Mouse (Mus musculus) embryonic facial prominence, embryonic 13.5 days (tissue): Measurements from ENCODE around the gene Kcnj2. TPM values are rescaled to one million over a fixed set of nuclear protein-coding genes. Genes with fewer than 3 reads are reported as not detected.

Source experiments
- ATAC-seq: fragments of 200-750 bp; cut with Nextera tagmentation; 2 replicates; pipeline ENCODE4 v1.8.0; 2017; ENCODE audit warnings: low read depth; ENCODE audit not compliant: insufficient number of reproducible peaks, insufficient read depth, low FRiP score, low TSS enrichment
- H3K27ac ChIP-seq: fragments of 300-500 bp; sonication (generic); 2 replicates; pipeline ENCODE4 v1.5.1; 2015; ENCODE audit warnings: moderate library complexity, mild to moderate bottlenecking, inconsistent platforms
- H3K27me3 ChIP-seq: fragments of 300-500 bp; sonication (generic); 2 replicates; pipeline ENCODE4 v1.6.1; 2015; ENCODE audit warnings: mild to moderate bottlenecking, inconsistent platforms
- H3K36me3 ChIP-seq: fragments of 300-500 bp; sonication (generic); 2 replicates; pipeline ENCODE4 v1.6.1; 2015; ENCODE audit warnings: mild to moderate bottlenecking, inconsistent platforms
- H3K4me1 ChIP-seq: fragments of 300-500 bp; sonication (generic); 2 replicates; pipeline ENCODE4 v1.6.1; 2015; ENCODE audit warnings: inconsistent platforms
- H3K4me2 ChIP-seq: fragments of 300-500 bp; sonication (generic); 2 replicates; pipeline ENCODE4 v1.6.1; 2015; ENCODE audit warnings: moderate library complexity, mild to moderate bottlenecking, inconsistent platforms
- H3K4me3 ChIP-seq: fragments of 300-500 bp; sonication (generic); 2 replicates; pipeline ENCODE4 v1.5.1; 2015; ENCODE audit warnings: mild to moderate bottlenecking, inconsistent platforms
- H3K9ac ChIP-seq: fragments of 300-500 bp; sonication (generic); 2 replicates; pipeline ENCODE4 v1.6.1; 2015; ENCODE audit warnings: mild to moderate bottlenecking, inconsistent platforms
- H3K9me3 ChIP-seq: fragments of 300-500 bp; sonication (generic); 2 replicates; pipeline ENCODE4 v1.6.1; 2016; ENCODE audit warnings: inconsistent platforms
- WGBS: fragments of 180-500 bp; shearing (Covaris S2); methylation state at CpG from one replicate; pipeline ENCODE4 v1.1.7; 2015; ENCODE audit warnings: mixed read lengths; 5-methylcytosine and 5-hydroxymethylcytosine counted together
- polyA plus RNA-seq: library from polyadenylated mRNA; unstranded; fragments of >200 nt; fragmentation: Nextera tagmentation; extraction: Ambion mirVana; gene quantifications from 2 replicates; pipeline ENCODE4 v1.2.1, GENCODE M21; 2015

The Kcnj2 gene
- 5.0 and 5.4 TPM in 2 replicates for polyA plus RNA-seq

- H3K36me3 ChIP-seq, result no peaks in the 10 kb centered on the region
- peak; percentile 95 for ATAC-seq
- H3K27ac ChIP-seq, result peak within 1 kb of the TSS; percentile 72
- peak within 1 kb of the TSS; percentile 72 for H3K9ac ChIP-seq
- H3K9me3 ChIP-seq, result no peaks in the 10 kb centered on the region
- peaks cover 22% of the 10 kb centered on the region for H3K4me1 ChIP-seq
- peak within 1 kb of the TSS; percentile 91 for H3K4me2 ChIP-seq
- WGBS, result under 1% methylated on average over 28 of the region's 28 CpGs
- H3K27me3 ChIP-seq, result no peaks in the 10 kb centered on the region
- peak within 1 kb of the TSS; percentile 55 for H3K4me3 ChIP-seq
Measured at GRCm38 (mm10) chr11:111065635-111066298, at the start of gene Kcnj2. Gene Kcnj2, plus strand, starts transcription at chr11:111066164.

- no peak for ATAC-seq
- 89% methylated on average over 3 of the region's 3 CpGs for WGBS
- no peaks in the 10 kb centered on the region for H3K4me1 ChIP-seq
- H3K4me2 ChIP-seq, result no peak overlapping the region
- H3K36me3 ChIP-seq, result no peaks in the 10 kb centered on the region
- no peak overlapping the region for H3K9ac ChIP-seq
- H3K27ac ChIP-seq, result no peak overlapping the region
- H3K4me3 ChIP-seq, result no peak overlapping the region
- no peaks in the 10 kb centered on the region for H3K27me3 ChIP-seq
- H3K9me3 ChIP-seq, result no peaks in the 10 kb centered on the region
Measured at GRCm38 (mm10) chr11:111016206-111016605, 49.8 kb upstream of the Kcnj2 start.

GRCm38 (mm10) chr11:111020211-111020610 lies 45.8 kb upstream of the Kcnj2 start:
- Histone ChIP-seq H3K4me1 (peaks cover 5% of the 10 kb centered on the region; the same call in 1 of the 2 replicates), H3K4me3 (no peak overlapping the region), H3K27me3 (no peaks in the 10 kb centered on the region), H3K4me2 (no peak overlapping the region), H3K9ac (no peak overlapping the region), H3K36me3 (no peaks in the 10 kb centered on the region), H3K9me3 (no peaks in the 10 kb centered on the region), H3K27ac (no peak overlapping the region)
- ATAC-seq, result no peak
- WGBS, result 48% methylated on average over 2 of the region's 2 CpGs

- Histone ChIP-seq H3K27ac (no peak overlapping the region), H3K4me1 (peaks cover 5% of the 10 kb centered on the region; the same call in 1 of the 2 replicates), H3K36me3 (no peaks in the 10 kb centered on the region), H3K4me2 (no peak overlapping the region), H3K9ac (no peak overlapping the region), H3K4me3 (no peak overlapping the region), H3K27me3 (no peaks in the 10 kb centered on the region), H3K9me3 (no peaks in the 10 kb centered on the region)
- no peak for ATAC-seq
- 26% methylated on average over 8 of the region's 8 CpGs for WGBS
Measured at GRCm38 (mm10) chr11:111022681-111023281, 43.2 kb upstream of the Kcnj2 start.

- ATAC-seq, result no peak
- H3K4me2 ChIP-seq, result no peak overlapping the region
Measured at GRCm38 (mm10) chr11:111042175-111042574, 23.8 kb upstream of the Kcnj2 start.

GRCm38 (mm10) chr11:111043298-111043697 lies 22.7 kb upstream of the Kcnj2 start:
- no peak overlapping the region for H3K4me2 ChIP-seq
- 85% methylated on average over 4 of the region's 4 CpGs for WGBS
- no peaks in the 10 kb centered on the region for H3K9me3 ChIP-seq
- H3K27me3 ChIP-seq, result no peaks in the 10 kb centered on the region
- no peak overlapping the region for H3K27ac ChIP-seq
- ATAC-seq, result no peak
- H3K36me3 ChIP-seq, result no peaks in the 10 kb centered on the region
- H3K9ac ChIP-seq, result no peak overlapping the region
- no peaks in the 10 kb centered on the region for H3K4me1 ChIP-seq
- H3K4me3 ChIP-seq, result no peak overlapping the region

More at GRCm38 (mm10) chr11:111042175-111042574, 23.8 kb upstream of the Kcnj2 start:
- H3K9ac ChIP-seq, result no peak overlapping the region
- no peak overlapping the region for H3K4me3 ChIP-seq
- H3K27ac ChIP-seq, result no peak overlapping the region
- H3K4me1 ChIP-seq, result no peaks in the 10 kb centered on the region
- WGBS, result 39% methylated on average over 5 of the region's 5 CpGs
- no peaks in the 10 kb centered on the region for H3K9me3 ChIP-seq
- H3K27me3 ChIP-seq, result no peaks in the 10 kb centered on the region
- H3K36me3 ChIP-seq, result no peaks in the 10 kb centered on the region

- no peak overlapping the region for H3K4me3 ChIP-seq
- no peak for ATAC-seq
- no peak overlapping the region for H3K27ac ChIP-seq
- 86% methylated on average over 3 of the region's 3 CpGs for WGBS
- no peak overlapping the region for H3K9ac ChIP-seq
- no peaks in the 10 kb centered on the region for H3K36me3 ChIP-seq
- H3K27me3 ChIP-seq, result no peaks in the 10 kb centered on the region
- H3K9me3 ChIP-seq, result no peaks in the 10 kb centered on the region
- no peaks in the 10 kb centered on the region for H3K4me1 ChIP-seq
- H3K4me2 ChIP-seq, result no peak overlapping the region
Measured at GRCm38 (mm10) chr11:111054252-111054651, 11.7 kb upstream of the Kcnj2 start.

- ATAC-seq, result no peak
- WGBS, result 87% methylated on average over 8 of the region's 8 CpGs
- H3K4me3 ChIP-seq, result no peak overlapping the region
- no peaks in the 10 kb centered on the region for H3K9me3 ChIP-seq
- no peaks in the 10 kb centered on the region for H3K36me3 ChIP-seq
- no peaks in the 10 kb centered on the region; the same call in 1 of the 2 replicates for H3K27me3 ChIP-seq
- H3K9ac ChIP-seq, result no peak overlapping the region
- no peak overlapping the region for H3K27ac ChIP-seq
- no peaks in the 10 kb centered on the region for H3K4me1 ChIP-seq
- no peak overlapping the region for H3K4me2 ChIP-seq
Measured at GRCm38 (mm10) chr11:111054854-111055822, 10.8 kb upstream of the Kcnj2 start.

GRCm38 (mm10) chr11:111056030-111056429 lies 9.9 kb upstream of the Kcnj2 start:
- Histone ChIP-seq H3K36me3 (no peaks in the 10 kb centered on the region), H3K9me3 (no peaks in the 10 kb centered on the region), H3K9ac (no peak overlapping the region), H3K4me2 (no peak overlapping the region), H3K27ac (no peak overlapping the region), H3K27me3 (no peaks in the 10 kb centered on the region; the same call in 1 of the 2 replicates), H3K4me1 (no peaks in the 10 kb centered on the region), H3K4me3 (no peak overlapping the region)
- WGBS, result 59% methylated on average over 13 of the region's 13 CpGs
- no peak for ATAC-seq

GRCm38 (mm10) chr11:111057435-111057834 lies 8.5 kb upstream of the Kcnj2 start:
- no peaks in the 10 kb centered on the region for H3K4me1 ChIP-seq
- H3K4me3 ChIP-seq, result no peak overlapping the region
- H3K36me3 ChIP-seq, result no peaks in the 10 kb centered on the region
- H3K9ac ChIP-seq, result no peak overlapping the region
- ATAC-seq, result no peak
- H3K9me3 ChIP-seq, result no peaks in the 10 kb centered on the region
- no peak overlapping the region for H3K27ac ChIP-seq
- H3K27me3 ChIP-seq, result no peaks in the 10 kb centered on the region; the same call in 1 of the 2 replicates
- 93% methylated on average over 4 of the region's 4 CpGs for WGBS
- H3K4me2 ChIP-seq, result no peak overlapping the region

- no peak overlapping the region for H3K9ac ChIP-seq
- no peaks in the 10 kb centered on the region; the same call in 1 of the 2 replicates for H3K27me3 ChIP-seq
- H3K4me1 ChIP-seq, result peaks cover 4% of the 10 kb centered on the region; the same call in 1 of the 2 replicates
- H3K4me2 ChIP-seq, result no peak overlapping the region
- no peaks in the 10 kb centered on the region for H3K9me3 ChIP-seq
- no peak overlapping the region for H3K4me3 ChIP-seq
- H3K27ac ChIP-seq, result no peak overlapping the region
- H3K36me3 ChIP-seq, result no peaks in the 10 kb centered on the region
- no peak for ATAC-seq
Measured at GRCm38 (mm10) chr11:111059440-111059839, 6.5 kb upstream of the Kcnj2 start.
